Mouse (Mus musculus) CH12.LX (cell line): ENCODE results near the gene Eefsec. TPM values are rescaled to one million over a fixed set of nuclear protein-coding genes. Genes with fewer than 3 reads are reported as not detected.

Source experiments
- DNase-seq: peaks from one replicate; pipeline ENCODE4 v3.0.0-alpha.2; 2013; ENCODE audit errors: extremely low read depth
- H3K27ac ChIP-seq: 2 replicates; pipeline ENCODE4 v1.5.1; 2012; ENCODE audit warnings: low read depth, mild to moderate bottlenecking, control low read depth, moderate library complexity; ENCODE audit not compliant: insufficient read depth
- H3K27me3 ChIP-seq: replicated peaks from 2 replicates; pipeline ENCODE3; 2012; ENCODE audit warnings: inconsistent platforms
- H3K36me3 ChIP-seq, 2 experiments: replicated peaks in 1 of 2; 2 replicates each; pipeline versions ENCODE3 to v1.6.1; 2012; ENCODE audit warnings: inconsistent platforms in 1 of 2, low read length in 1 of 2, mild to moderate bottlenecking in 1 of 2, mixed read lengths in 1 of 2, moderate library complexity in 1 of 2; ENCODE audit not compliant: control insufficient read depth in 1 of 2, insufficient read depth in 1 of 2
- H3K4me1 ChIP-seq, 2 experiments: 2 replicates each; pipeline ENCODE4 v1.6.1; 2012; ENCODE audit warnings: inconsistent platforms in 1 of 2, moderate library complexity in 1 of 2; ENCODE audit not compliant: insufficient read depth in 2 of 2, control insufficient read depth in 1 of 2
- H3K4me2 ChIP-seq: 2 replicates; pipeline ENCODE4 v1.6.1; 2012; ENCODE audit warnings: low read depth, mild to moderate bottlenecking, control low read depth; ENCODE audit not compliant: poor library complexity, insufficient read depth, severe bottlenecking
- H3K4me3 ChIP-seq, 3 experiments: fragments of 150-350 bp in 1 of 3; sonication (generic) in 1 of 3; replicated peaks in 1 of 3; 2 replicates each; pipeline versions ENCODE3 to v1.5.1; 2011 to 2012; ENCODE audit warnings: low read depth in 2 of 3, low read length in 2 of 3, mild to moderate bottlenecking in 2 of 3, moderate library complexity in 2 of 3, control low read depth in 1 of 3, improper control_type of control experiment in 1 of 3, inconsistent platforms in 1 of 3, mixed read lengths in 1 of 3; ENCODE audit not compliant: poor library complexity in 1 of 3
- H3K79me2 ChIP-seq: replicated peaks from 2 replicates; pipeline ENCODE4 v1.6.1; 2012; ENCODE audit warnings: mild to moderate bottlenecking, moderate library complexity; ENCODE audit not compliant: control insufficient read depth, poor library complexity, insufficient read depth, severe bottlenecking; ENCODE audit errors: extremely low read depth
- H3K9ac ChIP-seq: 2 replicates; pipeline ENCODE4 v1.6.1; 2012; ENCODE audit warnings: low read depth, mild to moderate bottlenecking, control low read depth, moderate library complexity; ENCODE audit not compliant: insufficient read depth
- H3K9me3 ChIP-seq: replicated peaks from 2 replicates; pipeline ENCODE3; 2012; ENCODE audit warnings: low read length, inconsistent platforms, mixed read lengths
- BHLHE40 ChIP-seq: IDR thresholded peaks from 2 replicates; pipeline ENCODE4 v1.6.1; 2011; ENCODE audit warnings: mild to moderate bottlenecking, low read depth, low read length, improper control_type of control experiment
- CHD1 ChIP-seq: IDR thresholded peaks from 2 replicates; pipeline ENCODE4 v1.6.1; 2012; ENCODE audit warnings: low read depth, low read length, improper control_type of control experiment, inconsistent platforms
- ELF1 ChIP-seq: IDR thresholded peaks from 2 replicates; pipeline ENCODE4 v1.6.1; 2014; ENCODE audit warnings: low read depth, mild to moderate bottlenecking, inconsistent platforms, low read length, improper control_type of control experiment
- ETS1 ChIP-seq: conservative IDR thresholded peaks from 2 replicates; pipeline ENCODE4 v1.6.1; 2012; ENCODE audit warnings: low read depth, mild to moderate bottlenecking, inconsistent platforms, low read length, improper control_type of control experiment, moderate library complexity
- IRF4 ChIP-seq: IDR thresholded peaks from 2 replicates; pipeline ENCODE4 v1.6.1; 2014; ENCODE audit warnings: low read depth, mild to moderate bottlenecking, inconsistent platforms, low read length, improper control_type of control experiment
- JUND ChIP-seq: conservative IDR thresholded peaks from 2 replicates; pipeline ENCODE4 v1.6.1; 2011; ENCODE audit warnings: low read depth, low read length, improper control_type of control experiment
- MAFK ChIP-seq: IDR thresholded peaks from 2 replicates; pipeline ENCODE4 v1.6.1; 2011; ENCODE audit warnings: low read length, improper control_type of control experiment; ENCODE audit not compliant: insufficient replicate concordance
- MAZ ChIP-seq: IDR thresholded peaks from 2 replicates; pipeline ENCODE4 v1.6.1; 2012; ENCODE audit warnings: low read depth, mild to moderate bottlenecking, inconsistent platforms, low read length, improper control_type of control experiment, moderate library complexity
- MXI1 ChIP-seq: IDR thresholded peaks from 2 replicates; pipeline ENCODE4 v1.6.1; 2011; ENCODE audit warnings: mild to moderate bottlenecking, low read depth, low read length, improper control_type of control experiment
- MYC ChIP-seq: IDR thresholded peaks from 2 replicates; pipeline ENCODE4 v1.6.1; 2011; ENCODE audit warnings: low read depth, mild to moderate bottlenecking, improper control_type of control experiment, low read length
- NELFE ChIP-seq: IDR thresholded peaks from 2 replicates; pipeline ENCODE4 v1.6.1; 2011; ENCODE audit warnings: low read depth, low read length, improper control_type of control experiment
- NRF1 ChIP-seq: IDR thresholded peaks from 2 replicates; pipeline ENCODE4 v1.6.1; 2014; ENCODE audit warnings: low read depth, mild to moderate bottlenecking, inconsistent platforms, low read length, improper control_type of control experiment, moderate library complexity
- POLR2A ChIP-seq: IDR thresholded peaks from 2 replicates; pipeline ENCODE4 v1.6.1; 2011; ENCODE audit warnings: low read depth, mild to moderate bottlenecking, improper control_type of control experiment, low read length
- POLR2AphosphoS2 ChIP-seq: IDR thresholded peaks from 2 replicates; pipeline ENCODE4 v1.6.1; 2011; ENCODE audit warnings: low read depth, low read length, improper control_type of control experiment
- RAD21 ChIP-seq: IDR thresholded peaks from 2 replicates; pipeline ENCODE4 v1.6.1; 2011; ENCODE audit warnings: low read depth, mild to moderate bottlenecking, low read length, improper control_type of control experiment, moderate library complexity
- SIN3A ChIP-seq: IDR thresholded peaks from 2 replicates; pipeline ENCODE4 v1.6.1; 2012; ENCODE audit warnings: low read length, improper control_type of control experiment, inconsistent platforms
- TBP ChIP-seq: conservative IDR thresholded peaks from 2 replicates; pipeline ENCODE4 v1.6.1; 2011; ENCODE audit warnings: low read depth, low read length, improper control_type of control experiment
- TCF12 ChIP-seq: IDR thresholded peaks from 2 replicates; pipeline ENCODE4 v1.6.1; 2014; ENCODE audit warnings: low read depth, mild to moderate bottlenecking, inconsistent platforms, low read length, improper control_type of control experiment
- ZC3H11A ChIP-seq: IDR thresholded peaks from 2 replicates; pipeline ENCODE4 v1.6.1; 2012; ENCODE audit warnings: low read depth, mild to moderate bottlenecking, inconsistent platforms, low read length, improper control_type of control experiment
- ZKSCAN1 ChIP-seq: IDR thresholded peaks from 2 replicates; pipeline ENCODE4 v1.6.1; 2012; ENCODE audit warnings: low read depth, inconsistent platforms, low read length, improper control_type of control experiment, borderline replicate concordance
- ZMIZ1 ChIP-seq: IDR thresholded peaks from 2 replicates; pipeline ENCODE4 v1.6.1; 2012; ENCODE audit warnings: low read depth, mild to moderate bottlenecking, inconsistent platforms, low read length, improper control_type of control experiment
- ZNF384 ChIP-seq: IDR thresholded peaks from 2 replicates; pipeline ENCODE4 v1.6.1; 2012; ENCODE audit warnings: low read depth, low read length, improper control_type of control experiment, inconsistent platforms
- dilution Hi-C: fragments of 300-500 bp; cut with MboI; formaldehyde crosslinking; loops from 2 replicates; pipeline ENCODE4 v1.14.3; 2020; ENCODE audit warnings: low sequenced_read_pairs; ENCODE audit not compliant: extremely low pct_unique_long_range_greater_than_20kb, extremely low pct_ligation_motif_present
- in situ Hi-C: fragments of 300-500 bp; cut with MboI; formaldehyde crosslinking; loops from 3 replicates; pipeline ENCODE4 v1.14.3; 2019; ENCODE audit warnings: low sequenced_read_pairs, low pct_ligation_motif_present, low pct_unique_long_range_greater_than_20kb, mixed read lengths
- polyA plus RNA-seq: library from polyadenylated mRNA; unstranded; fragments of >175 nt; gene quantifications from 2 replicates; pipeline ENCODE4 v1.2.1, GENCODE M21; 2012; ENCODE audit warnings: low read depth; ENCODE audit not compliant: insufficient read length
- total RNA-seq, 2 experiments: library from RNA; depleted of rRNA; stranded (reverse); fragments of 300-350 nt in 1 of 2; fragments of >200 nt in 1 of 2; gene quantifications; 2 replicates each; pipeline ENCODE4 v1.2.3; 2012 to 2014

Gene Eefsec
- total and polyA plus RNA-seq, 3 experiments = 26.2 to 48.8 (median 32.1) TPM

- no peaks in the 10 kb centered on the region for H3K27me3 ChIP-seq
- no peak overlapping the region for H3K4me2 ChIP-seq
- peaks cover 85 to 99% of the 10 kb centered on the region in 2 experiments for H3K36me3 ChIP-seq
- in situ Hi-C loops (no loop called here), dilution Hi-C loops (no loop called here)
- TF ChIP-seq BHLHE40 = no peak
- TF ChIP-seq JUND = no peak
- no peak for TF ChIP-seq MYC
- no peak for TF ChIP-seq ZNF384
- TF ChIP-seq NELFE = no peak
- TF ChIP-seq ZKSCAN1 = no peak
- TF ChIP-seq NRF1 = no peak
- no peak for TF ChIP-seq POLR2AphosphoS2
- TF ChIP-seq SIN3A = no peak
- TF ChIP-seq POLR2A = no peak
- no peak for TF ChIP-seq ELF1
- no peak for TF ChIP-seq TCF12
- no peak for TF ChIP-seq IRF4
- TF ChIP-seq CHD1 = no peak
- TF ChIP-seq TBP = no peak
- TF ChIP-seq RAD21 = no peak
- TF ChIP-seq ZMIZ1 = no peak
- no peak overlapping the region for H3K27ac ChIP-seq
- peaks cover 0 to 25% of the 10 kb centered on the region in 2 experiments; a peak in 2 of 4 replicates for H3K4me1 ChIP-seq
- DNase-seq = no peak
- H3K79me2 ChIP-seq = no peaks in the 10 kb centered on the region
- no peak overlapping the region for H3K9ac ChIP-seq
- no peaks in the 10 kb centered on the region for H3K9me3 ChIP-seq
- no peak overlapping the region for H3K4me3 ChIP-seq
Observed at GRCm38 (mm10) chr6:88483913-88484312, 37.6 kb upstream of the Eefsec start.

GRCm38 (mm10) chr6:88483111-88483510, 36.8 kb upstream of the Eefsec start:
- H3K4me2 ChIP-seq = no peak overlapping the region
- H3K27me3 ChIP-seq = no peaks in the 10 kb centered on the region
- no peak for TF ChIP-seq RAD21
- TF ChIP-seq SIN3A = no peak
- no peak for TF ChIP-seq IRF4
- no peak for TF ChIP-seq MYC
- TF ChIP-seq NRF1 = no peak
- TF ChIP-seq JUND = no peak
- TF ChIP-seq ETS1 = no peak
- no peak for TF ChIP-seq NELFE
- TF ChIP-seq MAZ = no peak
- TF ChIP-seq ZNF384 = no peak
- no peak for TF ChIP-seq MAFK
- TF ChIP-seq MXI1 = no peak
- TF ChIP-seq ZC3H11A = no peak
- H3K27ac ChIP-seq = no peak overlapping the region
- H3K79me2 ChIP-seq = no peaks in the 10 kb centered on the region
- peaks cover 0 to 25% of the 10 kb centered on the region in 2 experiments; a peak in 2 of 4 replicates for H3K4me1 ChIP-seq
- no peaks in the 10 kb centered on the region for H3K9me3 ChIP-seq
- no peak overlapping the region for H3K9ac ChIP-seq
- H3K36me3 ChIP-seq = peaks cover 85 to 99% of the 10 kb centered on the region in 2 experiments
- no peak for DNase-seq
- in situ Hi-C loops = no loop called here
- H3K4me3 ChIP-seq = no peak overlapping the region
- dilution Hi-C loops = no loop called here
